Mouse (Mus musculus): ENCODE results near the gene Sertad1.

Sertad1 gene

DNA sequence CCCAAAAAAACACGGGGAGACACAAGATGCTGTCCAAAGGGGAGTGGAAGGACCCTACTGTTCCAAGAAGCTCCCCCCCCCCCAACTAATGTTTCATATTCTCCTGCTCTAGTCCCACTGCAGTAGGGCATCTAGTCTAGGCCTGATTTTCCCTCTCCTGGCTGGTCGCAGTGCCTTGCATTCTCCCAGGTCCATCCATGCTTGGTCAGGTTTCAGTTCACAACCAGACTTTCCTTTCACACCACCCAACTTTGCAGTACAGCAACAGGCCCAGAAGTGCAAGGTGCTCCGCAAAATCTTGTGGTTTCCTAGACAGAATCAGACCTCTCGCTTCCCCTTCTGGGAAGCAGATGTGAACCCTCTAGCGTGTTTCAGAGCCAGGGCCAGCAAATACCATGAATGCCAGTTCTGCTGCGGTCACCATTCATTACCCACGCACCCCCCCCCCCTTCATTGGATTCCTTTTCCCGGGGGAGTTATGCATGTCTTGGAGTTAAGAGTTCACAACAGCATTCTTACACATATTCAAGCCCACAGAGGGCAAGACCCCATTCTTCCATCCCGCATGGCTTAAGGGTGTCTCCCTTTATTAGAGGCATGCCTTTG is 20.2 kb downstream of the Sertad1 start:
- DNase-seq, result peak; percentile 42 to 43

DNA sequence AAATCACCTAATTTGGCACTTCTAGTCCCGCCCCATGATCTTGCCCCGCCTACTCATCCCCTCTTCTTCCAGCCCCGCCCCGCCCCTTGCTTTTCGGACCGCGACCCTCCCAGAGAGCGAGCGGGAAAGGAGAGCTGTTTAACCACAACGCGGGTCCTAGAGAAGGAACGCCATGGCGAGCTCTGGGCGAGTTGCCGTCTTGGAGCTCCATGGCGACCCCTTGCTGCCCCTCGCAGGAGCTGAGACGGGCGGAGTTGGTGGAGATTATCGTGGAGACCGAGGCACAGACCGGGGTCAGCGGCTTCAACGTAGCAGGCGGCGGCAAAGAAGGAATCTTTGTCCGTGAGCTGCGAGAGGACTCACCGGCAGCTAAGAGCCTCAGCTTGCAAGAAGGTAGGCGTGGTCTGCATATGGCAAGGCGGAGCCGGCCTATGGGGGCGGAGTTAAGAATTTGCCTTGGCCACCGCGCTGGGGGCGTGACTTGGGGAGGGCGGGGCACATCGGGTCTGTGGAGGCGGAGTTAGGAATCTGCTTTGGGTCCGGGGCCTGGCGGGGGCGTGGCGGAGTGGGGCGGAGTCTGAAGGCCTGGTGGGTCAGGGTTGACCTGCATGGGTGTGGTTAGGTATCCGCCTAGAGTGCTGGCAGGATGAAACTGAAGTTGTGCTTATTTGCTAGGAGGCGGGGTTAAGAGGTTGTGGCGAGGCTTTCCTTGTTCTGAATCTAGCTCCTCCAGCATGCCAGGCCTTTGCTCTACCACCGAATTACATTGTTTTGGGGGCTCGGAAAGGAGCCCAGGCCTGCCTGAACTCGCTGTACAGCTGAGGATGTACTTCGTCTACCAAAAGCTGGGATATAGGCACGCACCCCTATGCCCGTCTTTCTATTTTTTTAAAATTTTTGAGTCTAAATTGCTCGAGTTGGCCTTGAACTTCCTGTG is 21.3 kb downstream of the Sertad1 start:
- DNase-seq, result peak; percentile 100

DNA sequence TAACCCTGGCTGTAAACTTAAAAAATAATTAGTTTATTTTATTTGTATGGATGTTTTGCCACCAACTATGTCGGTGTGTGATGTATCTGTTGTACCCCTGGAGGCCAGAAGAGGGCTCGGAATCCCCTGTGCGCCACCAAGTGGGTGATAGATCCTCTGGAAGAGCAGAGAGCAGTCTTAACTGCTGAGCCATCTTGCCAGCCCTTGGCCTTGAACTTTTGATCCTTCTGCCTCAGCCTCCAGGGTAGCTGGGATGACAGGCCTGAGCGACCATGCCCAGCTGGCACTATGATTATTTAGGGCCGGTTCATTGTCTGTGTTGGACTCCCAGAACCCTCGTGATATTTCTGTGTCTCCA is 21.9 kb downstream of the Sertad1 start:
- DNase-seq, result peak; percentile 77 to 83

DNA sequence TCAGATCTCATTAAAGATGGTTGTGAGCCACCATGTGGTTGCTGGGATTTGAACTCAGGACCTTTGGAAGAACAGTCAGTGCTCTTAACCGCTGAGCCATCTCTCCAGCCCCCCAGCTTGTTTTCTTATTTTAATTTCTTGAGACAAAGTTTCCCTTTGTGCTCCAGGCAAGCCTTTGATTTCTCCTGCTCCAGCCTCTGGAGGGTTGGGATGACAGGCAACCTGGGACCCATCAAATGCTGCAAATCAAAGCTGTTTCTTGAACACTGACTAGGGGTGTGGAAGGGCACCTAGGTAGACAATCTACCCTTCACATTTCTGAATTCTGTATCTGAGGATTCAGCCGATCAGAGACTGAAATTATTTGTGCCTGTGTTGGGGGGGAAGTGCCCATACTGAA is 24.1 kb downstream of the Sertad1 start:
- no peak for DNase-seq

DNA sequence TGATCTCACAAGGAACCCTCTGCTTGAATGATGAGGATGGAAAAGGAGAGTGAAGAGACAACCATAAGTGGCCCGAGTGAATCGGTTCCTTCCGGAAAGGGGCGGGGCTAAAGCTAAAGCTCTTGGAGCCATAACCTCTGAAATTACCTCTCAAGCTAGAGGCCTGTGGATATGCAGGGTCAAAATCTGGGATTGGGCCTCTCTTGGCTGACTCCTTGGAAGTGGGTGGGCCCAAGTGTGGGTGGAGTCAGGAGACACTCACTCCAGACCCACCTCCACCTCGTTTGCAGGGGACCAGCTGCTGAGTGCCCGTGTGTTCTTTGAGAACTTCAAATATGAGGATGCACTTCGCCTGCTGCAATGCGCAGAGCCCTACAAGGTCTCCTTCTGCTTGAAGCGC is 28.3 kb downstream of the Sertad1 start:
- no peak for DNase-seq

DNA sequence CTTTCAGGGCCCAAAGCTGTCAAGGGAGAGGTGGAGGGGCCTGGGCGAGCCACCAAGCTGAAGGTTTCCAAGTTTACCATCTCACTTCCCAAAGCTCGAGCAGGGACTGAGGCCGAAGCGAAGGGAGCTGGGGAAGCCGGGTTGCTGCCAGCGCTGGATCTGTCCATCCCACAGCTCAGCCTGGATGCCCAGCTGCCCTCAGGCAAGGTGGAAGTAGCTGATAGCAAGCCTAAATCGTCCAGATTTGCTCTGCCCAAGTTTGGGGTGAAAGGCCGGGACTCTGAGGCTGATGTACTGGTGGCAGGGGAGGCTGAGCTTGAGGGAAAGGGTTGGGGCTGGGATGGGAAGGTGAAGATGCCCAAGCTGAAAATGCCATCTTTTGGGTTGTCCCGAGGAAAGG is 31.6 kb downstream of the Sertad1 start:
- DNase-seq, result no peak

DNA sequence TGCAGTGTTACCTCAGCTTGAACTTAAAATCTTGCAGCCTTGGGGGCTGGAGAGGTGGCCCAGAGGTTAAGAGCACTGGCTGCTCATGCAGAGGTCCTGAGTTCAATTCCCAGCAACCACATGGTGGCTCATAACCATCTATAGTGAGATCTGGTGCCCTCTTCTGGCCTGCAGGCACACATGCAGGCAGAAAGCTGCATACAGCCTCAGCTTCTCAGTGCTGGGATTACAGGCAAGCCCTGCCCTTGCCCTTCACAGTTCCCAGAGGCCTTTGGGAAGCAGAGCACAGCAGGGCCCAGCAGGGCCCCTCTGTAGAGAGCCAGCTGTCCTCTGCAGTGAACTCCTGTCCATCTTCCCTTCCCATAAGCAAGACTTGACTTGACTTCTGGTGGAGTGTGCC is 33.4 kb downstream of the Sertad1 start:
- DNase-seq, result no peak

DNA sequence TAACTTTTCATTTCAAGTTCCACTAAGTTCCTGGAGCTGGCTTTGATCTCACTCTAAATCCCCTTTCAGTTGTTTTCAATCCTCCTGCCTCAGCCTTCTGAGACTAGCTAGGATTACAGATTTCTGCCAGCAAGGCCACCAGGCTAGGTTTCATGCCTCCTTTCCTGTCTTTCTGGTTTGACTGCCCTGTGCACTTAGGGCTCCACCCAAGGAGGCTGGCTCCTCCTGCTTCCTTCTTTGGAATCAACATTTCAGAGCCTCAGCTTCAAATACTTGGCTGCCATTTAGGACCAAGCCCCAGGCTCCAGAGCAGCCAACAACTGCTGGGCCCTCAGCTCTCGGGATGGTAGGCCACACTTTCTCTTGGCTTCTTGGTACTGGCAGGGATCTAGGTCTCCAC is 33.9 kb downstream of the Sertad1 start:
- no peak for DNase-seq

DNA sequence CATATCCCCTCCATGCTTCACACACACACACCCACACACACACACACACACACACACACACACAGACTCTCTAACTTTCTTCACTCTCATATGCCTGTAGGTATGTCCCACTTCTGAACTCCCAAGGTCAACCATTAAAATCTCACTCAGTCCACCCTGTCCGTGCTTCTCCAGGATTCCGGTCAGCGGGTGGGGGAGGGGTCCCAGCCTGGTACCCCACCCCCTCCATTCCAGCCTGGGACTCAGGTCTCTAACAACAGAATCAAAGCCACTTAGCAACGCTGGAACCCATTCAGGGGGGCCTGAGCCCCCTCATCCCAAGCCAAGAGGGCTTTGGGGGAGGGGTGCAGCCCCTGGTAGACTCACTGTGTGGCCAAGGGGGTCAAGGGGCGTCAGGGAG is 36.3 kb downstream of the Sertad1 start, which contains the start of gene Hipk4:
Hipk4 (plus strand) TSS at position 301 of the 400 bp plus-strand sequence.
- DNase-seq, result no peak

DNA sequence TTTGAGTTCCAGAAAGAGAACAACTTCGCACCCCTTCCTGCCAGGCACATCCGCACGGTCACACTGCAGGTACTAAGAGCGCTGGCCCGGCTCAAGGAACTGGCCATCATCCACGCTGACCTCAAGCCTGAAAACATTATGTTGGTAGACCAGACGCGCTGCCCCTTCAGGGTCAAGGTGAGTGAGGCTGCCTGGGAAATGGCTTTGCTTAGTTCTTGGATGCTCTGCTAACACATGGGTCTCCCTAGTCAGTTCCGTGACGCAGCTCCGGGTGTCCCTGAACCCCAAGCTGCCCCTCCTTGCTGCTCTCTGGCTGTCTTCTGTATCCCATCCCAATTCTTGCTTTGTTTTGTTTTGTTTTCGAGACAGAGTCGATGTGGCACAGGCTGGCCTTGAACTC is 37.1 kb downstream of the Sertad1 start:
- no peak for DNase-seq

DNA sequence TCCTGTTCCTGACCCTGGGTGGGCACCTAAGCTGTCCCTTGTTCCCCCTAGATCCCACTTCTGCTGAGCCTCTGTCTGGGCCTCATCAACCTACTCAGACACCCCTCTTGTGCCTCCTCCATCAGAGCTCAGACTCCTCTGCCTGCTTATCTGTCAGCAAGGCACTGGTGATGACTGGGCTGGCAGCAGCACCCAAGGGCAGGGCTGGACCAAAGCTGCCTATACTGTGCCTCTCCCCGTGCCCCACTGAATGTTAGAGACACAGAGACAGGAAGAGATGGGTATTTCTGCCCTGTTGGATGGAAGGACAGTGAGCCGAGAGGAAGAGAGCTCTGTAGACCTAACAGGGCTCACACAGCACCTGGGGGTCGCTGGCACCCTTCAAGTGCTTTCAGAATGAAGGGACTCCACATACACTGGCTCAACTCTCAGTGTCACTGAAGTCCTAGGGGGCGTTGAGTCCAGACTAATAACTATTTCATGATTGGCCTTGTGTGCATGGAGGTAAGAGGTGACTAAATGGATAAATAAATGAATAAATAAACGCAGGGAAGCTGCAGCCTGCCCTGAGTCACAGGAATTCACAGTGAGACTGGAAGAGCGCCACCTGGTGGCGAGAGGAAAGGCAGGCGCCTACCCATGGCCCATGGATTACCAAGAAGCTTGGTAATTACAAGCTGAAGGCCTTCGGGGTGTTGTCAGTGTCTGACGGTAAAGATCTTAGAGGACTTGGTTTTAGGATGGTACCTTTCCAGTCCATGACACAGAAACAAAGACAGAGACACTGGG is 39.5 kb downstream of the Sertad1 start:
- DNase-seq, result peak; percentile 82 to 87

DNA sequence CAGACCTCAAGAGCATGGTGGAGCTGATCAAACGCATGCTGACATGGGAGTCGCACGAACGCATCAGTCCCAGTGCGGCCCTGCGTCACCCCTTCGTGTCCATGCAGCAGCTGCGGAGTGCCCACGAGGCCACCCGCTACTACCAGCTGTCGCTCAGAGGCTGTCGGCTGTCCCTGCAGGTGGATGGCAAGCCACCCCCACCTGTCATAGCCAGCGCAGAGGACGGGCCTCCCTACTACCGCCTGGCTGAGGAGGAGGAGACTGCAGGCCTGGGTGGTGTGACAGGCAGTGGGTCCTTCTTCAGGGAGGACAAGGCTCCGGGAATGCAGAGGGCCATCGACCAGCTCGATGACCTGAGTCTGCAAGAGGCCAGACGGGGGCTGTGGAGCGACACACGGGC is 42.4 kb downstream of the Sertad1 start:
- DNase-seq, result no peak

DNA sequence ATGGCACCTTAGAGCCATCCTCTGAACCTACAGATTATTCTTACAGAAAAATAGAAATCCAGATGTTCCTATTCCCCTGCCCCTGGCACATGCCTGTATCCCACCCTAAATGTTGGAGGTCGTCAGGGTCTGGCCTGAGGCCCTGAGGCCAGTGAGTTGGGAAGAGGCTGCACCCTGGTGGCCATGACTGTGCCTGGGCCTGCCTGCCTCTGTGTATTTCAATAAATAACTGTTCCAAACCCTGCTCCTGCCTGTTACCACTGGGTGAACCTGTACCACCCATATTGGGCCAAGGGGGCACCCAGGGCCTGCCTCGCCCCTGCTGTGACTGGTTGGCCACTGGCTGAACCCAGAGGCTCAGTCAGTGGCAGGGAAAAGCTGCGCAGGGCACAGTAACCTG is 44.2 kb downstream of the Sertad1 start:
- no peak for DNase-seq

DNA sequence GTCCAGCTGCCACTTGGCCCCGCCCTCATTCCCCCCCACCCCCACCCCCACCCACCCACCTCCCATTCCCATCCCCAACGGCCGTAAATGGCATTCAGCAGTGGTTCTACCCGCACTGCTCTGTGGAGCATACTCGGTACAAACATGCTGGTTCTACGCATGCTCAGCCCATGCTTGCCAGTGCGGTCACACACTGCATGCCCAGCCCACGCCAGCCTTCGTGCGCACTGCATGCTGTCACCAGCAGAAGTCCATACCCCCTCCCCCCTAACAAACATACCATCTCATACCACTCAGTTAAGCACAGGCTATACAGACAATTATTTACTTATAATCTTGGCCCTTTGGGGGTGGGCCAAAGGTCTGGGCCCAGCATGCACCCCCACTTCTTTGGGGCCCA is 45.0 kb downstream of the Sertad1 start:
- no peak for DNase-seq

DNA sequence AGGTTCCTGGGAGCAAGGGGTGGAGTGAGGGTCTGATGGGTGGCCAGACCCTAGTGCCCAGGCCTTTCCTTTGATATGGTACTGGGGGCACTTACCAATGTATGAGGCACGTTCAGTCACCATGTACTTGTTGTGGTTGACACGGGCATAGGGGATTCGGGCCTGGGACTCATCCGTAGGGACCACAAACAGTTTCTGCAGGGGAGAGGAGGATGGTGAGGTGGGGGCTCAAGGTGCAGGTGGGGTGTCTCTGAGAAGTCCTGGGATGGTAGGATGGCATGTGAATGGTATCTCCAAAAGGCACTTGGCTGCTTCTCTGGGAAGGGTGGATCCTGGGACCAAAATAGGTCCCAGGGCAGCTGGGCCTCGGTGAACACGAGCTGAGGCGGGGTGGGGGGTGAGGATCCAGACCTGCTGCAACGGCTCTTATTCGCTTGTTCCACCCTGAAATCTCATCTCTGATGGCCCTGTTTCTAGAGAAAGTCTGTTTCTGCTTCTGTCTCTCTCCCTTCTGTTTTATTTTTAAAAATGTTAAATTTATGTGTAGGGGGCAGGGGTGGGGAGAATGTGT is 45.9 kb downstream of the Sertad1 start:
- DNase-seq, result no peak

DNA sequence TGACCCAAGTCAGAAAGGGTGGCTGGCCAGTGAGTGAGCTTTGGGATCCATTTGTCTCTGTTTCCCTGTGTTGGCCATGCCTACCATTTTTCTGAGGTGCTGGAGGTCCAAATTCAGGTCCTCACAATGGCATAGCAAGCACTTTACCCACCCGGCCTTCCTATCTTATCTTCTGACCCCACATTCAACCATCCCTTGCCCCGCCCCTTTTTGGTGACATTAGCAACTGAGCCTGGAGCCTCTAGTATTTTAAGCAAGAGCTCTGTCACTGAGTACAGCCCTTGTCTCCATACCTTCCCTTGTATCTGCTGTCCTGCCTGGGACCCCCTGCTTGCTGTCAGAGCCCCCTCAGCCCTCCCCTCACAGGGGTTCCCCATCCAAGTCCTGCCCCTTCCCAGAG is 48.7 kb downstream of the Sertad1 start:
- no peak for DNase-seq

DNA sequence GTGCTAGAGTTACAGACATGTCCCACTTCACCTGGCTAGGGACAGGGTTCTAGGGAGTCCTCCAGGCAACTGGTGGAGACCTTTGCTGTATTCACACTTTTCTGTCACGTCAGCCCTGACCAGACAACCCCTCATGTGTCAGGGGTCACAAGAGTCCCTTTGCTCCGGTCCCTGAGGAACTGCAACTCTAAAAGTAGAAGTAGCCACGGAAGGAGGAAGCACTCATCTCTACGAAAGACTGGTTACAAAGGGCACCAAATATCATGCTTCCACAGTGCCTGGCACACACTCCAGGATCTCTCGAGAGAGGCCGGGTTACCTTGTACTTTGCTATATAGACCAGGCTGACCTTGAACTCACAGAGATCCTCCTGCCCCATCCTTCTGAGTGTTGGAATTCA is 49.9 kb downstream of the Sertad1 start:
- no peak for DNase-seq

DNA sequence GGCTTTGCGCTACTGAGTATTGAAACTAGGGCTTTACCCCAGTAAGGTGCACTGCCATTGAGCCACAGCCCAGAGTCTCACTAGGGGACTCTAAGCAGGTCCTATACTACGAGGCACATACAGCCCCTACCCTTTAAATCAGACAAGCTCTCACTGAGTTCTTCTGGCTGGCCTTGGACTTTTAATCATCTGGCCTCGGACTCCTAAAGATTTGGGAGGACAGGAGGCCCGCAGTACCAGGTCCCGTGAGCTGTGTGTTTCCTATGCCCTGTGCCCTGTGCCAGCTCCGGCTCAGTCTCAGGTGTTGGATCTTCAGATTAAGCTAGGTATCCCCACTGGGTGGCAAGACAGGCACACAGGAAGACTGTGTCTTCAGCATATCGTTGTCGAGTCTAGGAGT is 51.3 kb downstream of the Sertad1 start:
- no peak for DNase-seq

DNA sequence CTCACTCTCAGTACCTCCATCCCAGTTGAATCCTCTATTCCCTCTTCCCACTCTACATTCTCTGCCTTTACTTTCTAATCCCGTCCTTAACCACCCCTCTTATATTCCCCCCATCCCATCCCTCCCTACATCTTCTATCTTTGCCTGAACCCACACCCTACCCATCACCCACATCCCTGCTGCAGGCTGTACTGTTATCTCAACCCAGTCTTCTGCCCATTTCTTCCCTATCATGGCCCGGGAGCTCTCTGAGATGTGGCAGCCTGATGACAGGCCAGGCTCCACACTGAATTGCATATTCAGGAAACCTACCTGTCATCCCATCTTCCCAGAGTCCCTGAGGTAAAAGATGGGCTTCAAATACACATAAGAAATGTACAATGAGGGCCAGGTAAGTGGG is 52.1 kb downstream of the Sertad1 start:
- no peak for DNase-seq
